Mouse (Mus musculus) liver, embryonic 13.5 days (tissue): ENCODE data around the gene Gm5965. TPM values are rescaled to one million over a fixed set of nuclear protein-coding genes. Genes with fewer than 3 reads are reported as not detected.

Experiments
- ATAC-seq: fragments of 200-750 bp; cut with Nextera tagmentation; 2 replicates; pipeline ENCODE4 v1.8.0; 2017; ENCODE audit warnings: low read depth, mild to moderate bottlenecking, moderate number of reproducible peaks, moderate library complexity
- DNase-seq: peaks from one replicate; pipeline ENCODE4 v3.0.0; 2022
- H3K27ac ChIP-seq: fragments of 300-500 bp; sonication (generic); 2 replicates; pipeline ENCODE4 v1.5.1; 2015; ENCODE audit warnings: moderate library complexity, mild to moderate bottlenecking, inconsistent platforms
- H3K27me3 ChIP-seq: fragments of 300-500 bp; sonication (generic); 2 replicates; pipeline ENCODE4 v1.6.1; 2015; ENCODE audit warnings: mild to moderate bottlenecking, inconsistent platforms
- H3K36me3 ChIP-seq: fragments of 300-500 bp; sonication (generic); 2 replicates; pipeline ENCODE4 v1.6.1; 2015; ENCODE audit warnings: mild to moderate bottlenecking, inconsistent platforms
- H3K4me1 ChIP-seq: fragments of 300-500 bp; sonication (generic); replicated peaks from 2 replicates; pipeline ENCODE4 v1.6.1; 2015; ENCODE audit warnings: inconsistent platforms
- H3K4me2 ChIP-seq: fragments of 300-500 bp; sonication (generic); 2 replicates; pipeline ENCODE4 v1.6.1; 2015; ENCODE audit warnings: inconsistent platforms, mild to moderate bottlenecking, moderate library complexity
- H3K4me3 ChIP-seq: fragments of 300-500 bp; sonication (generic); replicated peaks from 2 replicates; pipeline ENCODE4 v1.5.1; 2015; ENCODE audit warnings: mild to moderate bottlenecking, inconsistent platforms
- H3K9ac ChIP-seq: fragments of 300-500 bp; sonication (generic); 2 replicates; pipeline ENCODE4 v1.6.1; 2015; ENCODE audit warnings: mild to moderate bottlenecking, inconsistent platforms
- H3K9me3 ChIP-seq: fragments of 300-500 bp; sonication (generic); replicated peaks from 2 replicates; pipeline ENCODE4 v1.6.1; 2016; ENCODE audit warnings: inconsistent platforms
- WGBS: fragments of 180-500 bp; shearing (Covaris S2); methylation state at CpG from one replicate; pipeline ENCODE4 v1.1.7; 2015; ENCODE audit not compliant: insufficient replicate concordance; 5-methylcytosine and 5-hydroxymethylcytosine counted together
- polyA plus RNA-seq: library from polyadenylated mRNA; unstranded; fragments of >200 nt; fragmentation: Nextera tagmentation; extraction: Ambion mirVana; gene quantifications from 2 replicates; pipeline ENCODE4 v1.2.1, GENCODE M21; 2015

Gm5965 gene
- polyA plus RNA-seq, 1 experiment from 2014 or later, result not detected

GRCm38 (mm10) chr16:88826095-88826652 is 48.5 kb downstream of the Gm5965 start, which contains the start of gene Krtap14:
TSS of gene Krtap14 (minus strand) at chr16:88826145.
- Histone ChIP-seq H3K9me3 (no peaks in the 10 kb centered on the region), H3K4me1 (no peaks in the 10 kb centered on the region), H3K4me2 (no peak within 1 kb of the TSS), H3K36me3 (no peaks in the 10 kb centered on the region), H3K27me3 (no peaks in the 10 kb centered on the region), H3K27ac (no peak within 1 kb of the TSS), H3K9ac (no peak within 1 kb of the TSS), H3K4me3 (no peak within 1 kb of the TSS)
- no peak for ATAC-seq
- WGBS, result 78% methylated on average over 9 of the region's 9 CpGs
- no peak for DNase-seq

GRCm38 (mm10) chr16:88826978-88827377 is 49.3 kb downstream of the Gm5965 start:
- Histone ChIP-seq H3K4me3 (no peak overlapping the region), H3K4me2 (no peak overlapping the region), H3K4me1 (no peaks in the 10 kb centered on the region), H3K9me3 (no peaks in the 10 kb centered on the region), H3K27ac (no peak overlapping the region), H3K36me3 (no peaks in the 10 kb centered on the region), H3K27me3 (no peaks in the 10 kb centered on the region), H3K9ac (no peak overlapping the region)
- DNase-seq (no peak), ATAC-seq (no peak)
- 70% methylated on average over 3 of the region's 3 CpGs for WGBS

Other genes starting within 250 kb of the Gm5965 start
- gene Cldn8, start 214.7 kb upstream of the Gm5965 start, polyA plus RNA-seq, result 0.06 TPM in 1 of 2 replicates, not detected in the other
- gene Krtap24-1, start 165.6 kb upstream of the Gm5965 start, polyA plus RNA-seq, result not detected in 2 replicates
- not detected in 2 replicates for gene 2310079G19Rik, start 150.2 kb upstream of the Gm5965 start, polyA plus RNA-seq
- gene Krtap26-1, start 130.1 kb upstream of the Gm5965 start, polyA plus RNA-seq, result not detected in 2 replicates
- gene Krtap27-1, start 106.2 kb upstream of the Gm5965 start, polyA plus RNA-seq, result not detected in 2 replicates
- gene 2310061N02Rik, start 69.9 kb upstream of the Gm5965 start, polyA plus RNA-seq, result not detected in 2 replicates
- gene Krtap13-1, start 49.0 kb upstream of the Gm5965 start, polyA plus RNA-seq, result not detected in 2 replicates
- not detected in 2 replicates for gene Krtap13, start 26.3 kb upstream of the Gm5965 start, polyA plus RNA-seq
- not detected in 2 replicates for gene 2310034C09Rik, start 19.0 kb upstream of the Gm5965 start, polyA plus RNA-seq
- not detected in 2 replicates for gene 2310057N15Rik, start 3.7 kb upstream of the Gm5965 start, polyA plus RNA-seq
- gene Gm20741, start 34.3 kb downstream of the Gm5965 start, polyA plus RNA-seq, result not detected in 2 replicates
- not detected in 2 replicates for gene Krtap15, start 42.3 kb downstream of the Gm5965 start, polyA plus RNA-seq
- not detected in 2 replicates for gene Krtap14, start 48.2 kb downstream of the Gm5965 start, polyA plus RNA-seq
- not detected in 2 replicates for gene Krtap19-1, start 91.5 kb downstream of the Gm5965 start, polyA plus RNA-seq
- not detected in 2 replicates for gene Krtap19-2, start 96.4 kb downstream of the Gm5965 start, polyA plus RNA-seq
- not detected in 2 replicates for gene Krtap19-3, start 100.1 kb downstream of the Gm5965 start, polyA plus RNA-seq
- gene Krtap19-4, start 107.2 kb downstream of the Gm5965 start, polyA plus RNA-seq, result not detected in 2 replicates
- not detected in 2 replicates for gene Krtap19-5, start 118.6 kb downstream of the Gm5965 start, polyA plus RNA-seq
- gene Krtap19-9b, start 154.4 kb downstream of the Gm5965 start, polyA plus RNA-seq, result not detected in 2 replicates
- gene Krtap16-3, start 185.0 kb downstream of the Gm5965 start, polyA plus RNA-seq, result not detected in 2 replicates
- not detected in 2 replicates for gene Krtap22-2, start 232.9 kb downstream of the Gm5965 start, polyA plus RNA-seq
- gene Gm10229, start 237.4 kb downstream of the Gm5965 start, polyA plus RNA-seq, result not detected in 2 replicates